Comparison of ENCODE assay signal across 9 mouse cellular contexts in genomic region chr12:84181999-84182398, GRCm38 (mm10). TPM values are rescaled to one million over a fixed set of nuclear protein-coding genes. Genes with fewer than 3 reads are reported as not detected.
DNase-seq lines count a peak whose midpoint lies in the region; ATAC-seq lines count a peak whose summit lies in the region.
"Had no signal": no experiment of that assay in that cellular context is flagged by ENCODE, and none has a peak within 500 bp of the region (broad histone marks: within the 10 kb centered on the region; RNA-seq: fewer than 3 reads in every experiment).

No protein-coding gene starts in this region.

- no peaks in the 10 kb centered on the region for H3K9me3 ChIP-seq in kidney, embryonic 15.5 days (replicated peaks)

- peaks cover 8% of the 10 kb centered on the region for H3K36me3 ChIP-seq in kidney, embryonic 15.5 days

- H3K4me3 ChIP-seq in kidney, embryonic 15.5 days (replicated peaks), result no peak overlapping the region

- peak; percentile 4 for DNase-seq in adrenal gland, postnatal 14 days
- no peak for DNase-seq in adrenal gland, adult (ENCODE audit: inconsistent age in 2 of 2, low spot score in 1 of 2)
- no peak for DNase-seq in kidney, postnatal 10 days
- peak; percentile 1 for DNase-seq in right cerebral cortex, postnatal 14 days
- no peak for DNase-seq in right cerebral cortex, postnatal 10 days (ENCODE audit: low spot score in 2 of 2)
- DNase-seq in urinary bladder, adult 2 months (ENCODE audit: low spot score), result no peak
- DNase-seq: cerebellum, adult 11 months had no signal

- H3K27ac ChIP-seq in kidney, embryonic 15.5 days, result peak overlapping the region; percentile 46; the same call in 1 of the 2 replicates

- peaks cover 67% of the 10 kb centered on the region for H3K4me1 ChIP-seq in kidney, embryonic 15.5 days

- ATAC-seq in kidney, embryonic 15.5 days (replicated peaks; ENCODE audit: low FRiP score), result no peak
- ATAC-seq in inflammation-experienced regulatory T-cells, adult 6 months, result no peak

- no peak overlapping the region for H3K9ac ChIP-seq in kidney, embryonic 15.5 days

- WGBS in kidney, embryonic 15.5 days, result 69% methylated on average over 6 of the region's 6 CpGs

- H3K27me3 ChIP-seq in kidney, embryonic 15.5 days, result no peaks in the 10 kb centered on the region

- H3K4me2 ChIP-seq in kidney, embryonic 15.5 days, result no peak overlapping the region

RNA-seq across cellular contexts. Expression of gene Pnma1, which starts 33.7 kb away (rescaled TPM):
- total RNA-seq in adrenal gland, postnatal 14 days (2021), result 0.30 and 0.44 TPM in 2 replicates
- 1.00 and 1.0 TPM in 2 replicates for polyA plus RNA-seq in kidney, embryonic 15.5 days (2015; fragmentation: Nextera tagmentation; extraction: Ambion mirVana)
- under 1 TPM in 2 of 3 experiments, not detected in 1; 0.40 to 0.44 TPM for polyA plus RNA-seq in inflammation-experienced regulatory T-cells, adult 6 months (2017; shearing (Covaris generic))
- polyA plus RNA-seq in urinary bladder, adult 2 months (2012; rRNA removed), result 0.19 and 0.34 TPM in 2 replicates

RNA-seq across cellular contexts. Expression of gene Elmsan1, which starts 36.7 kb away (rescaled TPM):
- 18.7 and 25.7 TPM in 2 replicates for total RNA-seq in adrenal gland, postnatal 14 days (2021)
- 8.7 and 10.8 TPM in 2 replicates for polyA plus RNA-seq in kidney, embryonic 15.5 days (2015; fragmentation: Nextera tagmentation; extraction: Ambion mirVana)
- 1 to 10 TPM; 3.9 to 9.5 (median 7.2) TPM for polyA plus RNA-seq in inflammation-experienced regulatory T-cells, adult 6 months (2017; shearing (Covaris generic))
- 11.9 and 16.0 TPM in 2 replicates for polyA plus RNA-seq in urinary bladder, adult 2 months (2012; rRNA removed)

Comparison
In these comparisons a context has a peak if more than half of its experiments do, and no peak if none do; other contexts are left out.
1. DNase-seq: peak in adrenal gland, postnatal 14 days (single experiment) and right cerebral cortex, postnatal 14 days (single experiment); none in adrenal gland, adult (0 of 2), kidney, postnatal 10 days (single experiment), right cerebral cortex, postnatal 10 days (0 of 2) and urinary bladder, adult 2 months (single experiment).